Mouse (Mus musculus) forebrain, embryonic 16.5 days (tissue): ENCODE data around the gene Tmem217. TPM values are rescaled to one million over a fixed set of nuclear protein-coding genes. Genes with fewer than 3 reads are reported as not detected.

Source experiments
- ATAC-seq: fragments of 200-750 bp; cut with Nextera tagmentation; 2 replicates; pipeline ENCODE4 v1.8.0; 2017; ENCODE audit warnings: mild to moderate bottlenecking, moderate library complexity
- H3K27ac ChIP-seq: fragments of 300-500 bp; sonication (generic); 2 replicates; pipeline ENCODE4 v1.5.1; 2014; ENCODE audit warnings: low read length, control low read depth
- H3K27me3 ChIP-seq: fragments of 300-500 bp; sonication (generic); replicated peaks from 2 replicates; pipeline ENCODE4 v1.6.1; 2014; ENCODE audit warnings: low read length; ENCODE audit not compliant: control insufficient read depth, insufficient read depth
- H3K36me3 ChIP-seq: fragments of 300-500 bp; sonication (generic); 2 replicates; pipeline ENCODE4 v1.6.1; 2014; ENCODE audit not compliant: control insufficient read depth, insufficient read depth
- H3K4me1 ChIP-seq: fragments of 300-500 bp; sonication (generic); replicated peaks from 2 replicates; pipeline ENCODE4 v1.6.1; 2014; ENCODE audit warnings: low read length; ENCODE audit not compliant: control insufficient read depth, insufficient read depth
- H3K4me2 ChIP-seq: fragments of 300-500 bp; sonication (generic); 2 replicates; pipeline ENCODE4 v1.6.1; 2014; ENCODE audit warnings: mild to moderate bottlenecking, low read length, control low read depth
- H3K4me3 ChIP-seq: fragments of 300-500 bp; sonication (generic); replicated peaks from 2 replicates; pipeline ENCODE4 v1.5.1; 2014; ENCODE audit warnings: mild to moderate bottlenecking, low read length, control low read depth
- H3K9ac ChIP-seq: fragments of 300-500 bp; sonication (generic); replicated peaks from 2 replicates; pipeline ENCODE4 v1.6.1; 2014; ENCODE audit warnings: low read depth, low read length, control low read depth
- H3K9me3 ChIP-seq: fragments of 300-500 bp; sonication (generic); 2 replicates; pipeline ENCODE4 v1.6.1; 2016; ENCODE audit warnings: low read length; ENCODE audit not compliant: control insufficient read depth
- WGBS: fragments of 180-500 bp; shearing (Covaris S2); extraction: QIAGEN DNeasy Blood & Tissue Kit; methylation state at CpG from one replicate; pipeline ENCODE4 v1.1.7; 2014; 5-methylcytosine and 5-hydroxymethylcytosine counted together
- polyA plus RNA-seq: library from polyadenylated mRNA; unstranded; fragments of >200 nt; fragmentation: Nextera tagmentation; extraction: Ambion mirVana; gene quantifications from 2 replicates; pipeline ENCODE4 v1.2.1, GENCODE M21; 2015

The Tmem217 gene
- polyA plus RNA-seq, 1 experiment from 2014 or later = 1.1 TPM

DNA sequence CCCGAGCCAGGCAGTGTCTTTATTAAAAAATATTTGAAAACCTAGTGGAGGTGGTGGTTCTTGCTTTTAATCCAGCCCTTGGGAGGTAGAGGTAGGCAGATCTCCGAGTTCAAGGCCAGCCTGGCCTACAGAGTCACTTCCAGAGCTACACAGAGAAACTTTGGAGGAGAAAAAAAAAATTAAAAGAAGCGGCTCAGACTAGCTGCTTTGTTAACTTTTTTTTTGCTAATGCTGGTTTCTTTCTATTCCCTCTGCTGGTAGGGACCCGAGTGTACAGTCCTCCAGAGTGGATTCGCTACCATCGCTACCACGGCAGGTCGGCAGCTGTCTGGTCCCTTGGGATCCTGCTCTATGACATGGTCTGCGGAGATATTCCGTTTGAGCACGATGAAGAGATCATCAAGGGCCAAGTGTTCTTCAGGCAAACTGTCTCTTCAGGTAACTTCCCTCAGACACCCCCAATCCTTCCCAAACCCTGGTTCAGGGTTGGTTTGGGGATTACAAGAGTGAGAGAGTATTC is 58.7 kb downstream of the Tmem217 start:
- Histone ChIP-seq H3K27ac (no peak overlapping the region), H3K27me3 (no peaks in the 10 kb centered on the region), H3K9me3 (no peaks in the 10 kb centered on the region), H3K36me3 (no peaks in the 10 kb centered on the region), H3K4me1 (peaks cover 17% of the 10 kb centered on the region), H3K9ac (no peak overlapping the region), H3K4me3 (no peak overlapping the region), H3K4me2 (no peak overlapping the region)
- ATAC-seq = no peak
- 80% methylated on average over 11 of the region's 11 CpGs for WGBS

- ATAC-seq = no peak
- H3K9ac ChIP-seq = peak overlapping the region; percentile 90
- peak overlapping the region; percentile 97 for H3K4me2 ChIP-seq
- H3K9me3 ChIP-seq = no peaks in the 10 kb centered on the region
- peaks cover 18% of the 10 kb centered on the region for H3K4me1 ChIP-seq
- H3K27ac ChIP-seq = peak overlapping the region; percentile 61; the same call in 1 of the 2 replicates
- no peaks in the 10 kb centered on the region for H3K27me3 ChIP-seq
- peak overlapping the region; percentile 90 for H3K4me3 ChIP-seq
- no peaks in the 10 kb centered on the region for H3K36me3 ChIP-seq
- WGBS = 2% methylated on average over 22 of the region's 22 CpGs
Observed at GRCm38 (mm10) chr17:29492269-29493191, 59.7 kb downstream of the Tmem217 start.

GRCm38 (mm10) chr17:29491591-29492268 is 60.5 kb downstream of the Tmem217 start:
- Histone ChIP-seq H3K27me3 (no peaks in the 10 kb centered on the region), H3K27ac (peak overlapping the region; percentile 91), H3K9ac (peak overlapping the region; percentile 90), H3K9me3 (no peaks in the 10 kb centered on the region), H3K4me2 (peak overlapping the region; percentile 97), H3K4me1 (peaks cover 18% of the 10 kb centered on the region), H3K36me3 (no peaks in the 10 kb centered on the region), H3K4me3 (peak overlapping the region; percentile 90)
- WGBS = under 1% methylated on average over 48 of the region's 48 CpGs
- ATAC-seq = no peak

GRCm38 (mm10) chr17:29490713-29491581 is 61.2 kb downstream of the Tmem217 start, which contains the start of gene Pim1:
Pim1 (plus strand) TSS chr17:29490753.
- peak within 1 kb of the TSS; percentile 98 for H3K27ac ChIP-seq
- peak within 1 kb of the TSS; percentile 90 for H3K9ac ChIP-seq
- peaks cover 18% of the 10 kb centered on the region for H3K4me1 ChIP-seq
- ATAC-seq = peak; percentile 80
- H3K4me2 ChIP-seq = peak within 1 kb of the TSS; percentile 97
- under 1% methylated on average over 87 of the region's 99 CpGs for WGBS
- H3K9me3 ChIP-seq = no peaks in the 10 kb centered on the region
- peak within 1 kb of the TSS; percentile 90 for H3K4me3 ChIP-seq
- no peaks in the 10 kb centered on the region for H3K36me3 ChIP-seq
- no peaks in the 10 kb centered on the region for H3K27me3 ChIP-seq

DNA sequence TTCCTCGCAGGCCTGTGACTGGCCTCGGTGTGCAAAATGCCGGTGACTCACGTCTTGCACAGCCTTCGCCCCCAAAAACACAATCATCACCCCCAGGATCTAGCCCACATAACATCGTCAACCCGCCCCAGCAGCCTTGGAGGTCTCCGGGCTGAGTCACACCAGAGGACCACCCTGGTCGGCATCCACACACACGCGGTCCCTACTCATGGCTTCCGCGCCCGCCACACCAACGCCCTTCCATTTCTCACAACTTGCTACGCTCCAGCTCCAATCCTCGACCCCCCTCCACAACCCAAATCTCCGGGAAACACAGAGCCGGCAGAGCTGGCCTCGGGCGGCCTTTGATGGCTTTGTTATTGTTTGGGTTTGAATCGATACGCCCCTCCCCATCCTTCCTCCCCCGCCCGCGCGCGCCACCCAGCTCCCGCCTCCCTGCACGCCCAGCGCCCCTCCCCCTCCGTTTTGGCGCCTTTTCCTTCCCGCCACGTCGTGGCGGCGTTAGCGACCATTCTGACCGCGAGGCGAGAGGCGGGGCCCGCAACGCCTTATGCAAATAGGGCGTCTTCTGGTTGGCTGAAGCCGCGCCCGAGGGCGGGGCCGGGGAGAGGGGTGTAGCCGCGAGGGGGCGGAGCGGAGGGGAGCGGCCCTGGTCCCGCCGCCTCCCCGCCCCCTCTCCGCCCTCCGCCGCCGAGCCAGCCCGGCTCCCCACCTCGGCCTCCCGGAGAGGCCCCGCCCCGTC is 62.0 kb downstream of the Tmem217 start:
- Histone ChIP-seq H3K4me1 (peaks cover 18% of the 10 kb centered on the region), H3K36me3 (no peaks in the 10 kb centered on the region), H3K9ac (peak overlapping the region; percentile 90), H3K9me3 (no peaks in the 10 kb centered on the region), H3K27ac (peak overlapping the region; percentile 98), H3K4me3 (peak overlapping the region; percentile 90), H3K4me2 (peak overlapping the region; percentile 58), H3K27me3 (no peaks in the 10 kb centered on the region)
- under 1% methylated on average over 47 of the region's 68 CpGs for WGBS
- peak; percentile 89 for ATAC-seq

DNA sequence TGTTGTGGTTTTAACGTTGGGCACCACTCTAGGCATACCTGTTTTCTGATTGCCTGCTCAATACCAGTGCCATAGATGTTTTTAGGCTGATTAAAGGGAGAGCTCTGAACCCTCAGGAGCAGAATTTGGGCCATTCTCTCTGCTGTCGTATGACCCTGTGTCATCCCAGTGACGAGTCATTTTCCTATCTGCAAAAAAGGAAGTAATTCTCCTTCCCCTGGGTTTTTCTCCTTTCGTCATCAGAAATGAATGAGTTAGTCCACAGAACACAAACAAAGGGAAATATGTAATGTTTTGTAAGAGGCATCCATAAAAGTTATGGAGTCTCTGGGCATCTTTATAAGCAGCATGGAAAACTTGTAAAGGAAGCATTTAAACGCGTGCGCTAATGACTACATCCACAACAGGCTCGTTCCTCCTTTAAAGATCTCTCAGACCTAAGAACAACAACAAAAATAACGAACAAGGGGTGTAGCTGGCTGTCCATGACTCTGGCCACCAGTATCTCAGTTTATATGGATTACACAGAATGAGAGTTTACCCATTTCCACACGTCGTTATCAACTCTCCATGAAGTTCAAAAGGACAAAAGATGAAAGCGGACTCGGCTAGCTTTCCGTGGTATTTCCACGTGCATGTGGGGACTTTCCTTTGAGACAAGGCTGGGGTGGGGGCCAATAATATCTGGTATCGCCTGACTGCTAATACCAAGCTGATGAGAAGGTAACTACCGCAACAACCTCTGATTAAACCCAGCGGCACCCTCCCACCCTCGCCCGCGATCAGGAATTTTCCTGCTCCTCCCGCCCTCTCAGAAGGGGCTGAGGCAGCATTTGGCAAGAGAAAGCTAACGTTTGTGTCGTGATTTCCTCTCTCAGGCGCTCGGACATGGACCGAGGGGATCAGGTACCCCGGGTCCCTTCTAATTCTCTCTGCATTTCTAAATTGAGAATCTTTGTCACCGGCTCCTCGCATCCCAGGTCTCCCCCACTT is 62.9 kb downstream of the Tmem217 start:
- H3K4me1 ChIP-seq = peaks cover 18% of the 10 kb centered on the region
- peak overlapping the region; percentile 90 for H3K4me3 ChIP-seq
- no peaks in the 10 kb centered on the region for H3K27me3 ChIP-seq
- peak overlapping the region; percentile 90 for H3K9ac ChIP-seq
- 5% methylated on average over 30 of the region's 30 CpGs for WGBS
- H3K36me3 ChIP-seq = no peaks in the 10 kb centered on the region
- peak overlapping the region; percentile 58 for H3K4me2 ChIP-seq
- ATAC-seq = peak; percentile 9
- H3K27ac ChIP-seq = peak overlapping the region; percentile 98
- H3K9me3 ChIP-seq = no peaks in the 10 kb centered on the region

DNA sequence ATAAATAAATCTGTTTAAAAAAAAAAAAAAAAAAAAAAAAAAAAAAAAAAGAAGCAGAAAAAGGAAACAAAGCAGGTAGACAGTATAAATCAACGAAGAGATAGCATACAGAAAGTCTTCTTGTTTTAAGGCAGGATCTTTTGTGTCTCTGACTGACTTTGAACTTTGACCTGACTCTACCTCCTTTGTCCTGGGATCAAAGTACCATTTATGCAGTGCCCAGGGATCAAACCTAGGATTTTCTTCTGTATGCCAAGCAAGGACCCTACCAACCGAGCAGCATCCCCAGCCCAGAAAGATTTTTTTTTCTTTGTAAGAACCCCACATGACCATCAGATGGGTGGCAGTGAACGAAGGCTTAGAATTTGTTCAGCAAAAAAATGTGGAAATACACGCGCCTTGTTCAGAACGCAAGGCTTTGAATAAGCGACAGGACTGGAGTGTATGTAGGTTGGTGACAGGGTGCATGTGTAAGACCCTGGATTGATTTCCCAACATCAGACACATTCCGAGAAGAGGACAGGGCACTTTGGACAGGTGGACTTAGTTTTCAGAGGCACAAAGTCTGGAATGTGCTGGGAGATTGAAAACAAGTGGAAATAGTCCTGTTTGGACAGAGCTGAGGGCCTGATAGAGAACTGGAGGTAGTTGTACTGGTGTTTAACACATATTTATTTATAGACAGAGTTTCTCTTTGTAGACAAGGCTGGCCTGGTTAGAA is 63.8 kb downstream of the Tmem217 start:
- no peak for ATAC-seq
- Histone ChIP-seq H3K27ac (peak overlapping the region; percentile 29), H3K4me3 (no peak overlapping the region), H3K9ac (peak overlapping the region; percentile 90; the same call in 1 of the 2 replicates), H3K27me3 (no peaks in the 10 kb centered on the region), H3K4me1 (peaks cover 18% of the 10 kb centered on the region), H3K9me3 (no peaks in the 10 kb centered on the region), H3K36me3 (no peaks in the 10 kb centered on the region), H3K4me2 (peak overlapping the region; percentile 58)
- WGBS = 87% methylated on average over 8 of the region's 8 CpGs
